Mouse (Mus musculus): ENCODE measurements around the gene Trmt2a. TPM values are rescaled to one million over a fixed set of nuclear protein-coding genes. Genes with fewer than 3 reads are reported as not detected.

Trmt2a gene
- 96.3 TPM for total RNA-seq (2023)

GRCm38 (mm10) chr16:18248433-18249363 is at the start of gene Trmt2a, which contains the start of gene Ranbp1:
Trmt2a (plus strand) TSS chr16:18248679.
Ranbp1 (minus strand) TSS chr16:18248732.

GRCm38 (mm10) chr16:18217579-18217978 is 30.9 kb upstream of the Trmt2a start, which contains the start of gene Ccdc188:
Ccdc188 (plus strand) TSS chr16:18217879.

GRCm38 (mm10) chr16:18234671-18235388 is 13.6 kb upstream of the Trmt2a start, which contains the start of gene Zdhhc8:
Zdhhc8 (minus strand) TSS chr16:18235136.

GRCm38 (mm10) chr16:18258221-18258620 is 9.7 kb downstream of the Trmt2a start, which contains the start of gene Gm49776:
Gm49776 (minus strand) TSS chr16:18258321.

GRCm38 (mm10) chr16:18289067-18289588 is 40.6 kb downstream of the Trmt2a start, which contains the start of gene Dgcr8:
Dgcr8 (minus strand) TSS chr16:18289246.

Other genes with a start within 250 kb of the Trmt2a start
- gene Dgcr6, start 195.8 kb upstream of the Trmt2a start, total RNA-seq (2023) = 6.4 TPM
- 3.5 TPM for gene Prodh, start 158.5 kb upstream of the Trmt2a start, total RNA-seq (2023)
- not detected for gene Rtn4r, start 121.0 kb upstream of the Trmt2a start, total RNA-seq (2023)
- not detected for gene Ccdc188, start 30.8 kb upstream of the Trmt2a start, total RNA-seq (2023)
- 36.7 TPM for gene Zdhhc8, start 13.5 kb upstream of the Trmt2a start, total RNA-seq (2023)
- 101 TPM for gene Ranbp1, start 53 bp downstream of the Trmt2a start, total RNA-seq (2023)
- gene Gm49776, start 9.6 kb downstream of the Trmt2a start, total RNA-seq (2023) = not detected
- 48.8 TPM for gene Dgcr8, start 40.6 kb downstream of the Trmt2a start, total RNA-seq (2023)
- gene Tango2, start 99.4 kb downstream of the Trmt2a start, total RNA-seq (2023) = 47.6 TPM
- 3.8 TPM for gene Arvcf, start 99.5 kb downstream of the Trmt2a start, total RNA-seq (2023)
- gene Txnrd2, start 177.7 kb downstream of the Trmt2a start, total RNA-seq (2023) = 12.6 TPM
- 8.2 TPM for gene Comt, start 178.2 kb downstream of the Trmt2a start, total RNA-seq (2023)